Mouse (Mus musculus) left cerebral cortex, postnatal 4 days (tissue): Measurements from ENCODE around the gene Dmap1. TPM values are rescaled to one million over a fixed set of nuclear protein-coding genes. Genes with fewer than 3 reads are reported as not detected.
A peak's percentile ranks its signal among the peaks of the same experiment; 100 is the strongest.

Source experiments
- DNase-seq: peaks from one replicate; pipeline ENCODE4 v3.0.0-alpha.2; 2022
- intact Hi-C: fragments of 180-260 bp; cut with DNase I; formaldehyde crosslinking; loops from one replicate; pipeline ENCODE4 v1.15.1; 2025
- total RNA-seq, 2 experiments: library from RNA; stranded (reverse); gene quantifications; 2 replicates each; pipeline ENCODE4 v1.2.3; 2021

Gene Dmap1
- total RNA-seq, result 10 to 100 TPM; 46.1 to 47.6 TPM

- peak; percentile 86 for DNase-seq
- intact Hi-C loops, result no loop called here
Measured at GRCm38 (mm10) chr4:117681931-117682461, at the start of gene Dmap1. Gene Dmap1, minus strand, starts transcription at chr4:117682273.

GRCm38 (mm10) chr4:117724112-117724511, 42.0 kb upstream of the Dmap1 start, which contains the start of gene Gm12845:
Gene Gm12845, plus strand, starts transcription at chr4:117724412.
- no peak for DNase-seq
- intact Hi-C loops, result no loop called here

GRCm38 (mm10) chr4:117713303-117714098, 31.4 kb upstream of the Dmap1 start:
- no peak for DNase-seq
- intact Hi-C loops, result no loop called here

GRCm38 (mm10) chr4:117712314-117712713, 30.2 kb upstream of the Dmap1 start:
- no peak for DNase-seq
- intact Hi-C loops, result no loop called here

- intact Hi-C loops, result loop anchor here (10.0 kb wide), 2 partner anchors 66 to 376 kb away; no protein-coding TSS in a partner anchor
- no peak for DNase-seq
Measured at GRCm38 (mm10) chr4:117708780-117709550, 26.9 kb upstream of the Dmap1 start.

- intact Hi-C loops, result loop anchor here (10.0 kb wide), 2 partner anchors 69 to 379 kb away; no protein-coding TSS in a partner anchor
- peak; percentile 50 for DNase-seq
Measured at GRCm38 (mm10) chr4:117705361-117705760, 23.3 kb upstream of the Dmap1 start.

- intact Hi-C loops, result no loop called here
- DNase-seq, result no peak
Measured at GRCm38 (mm10) chr4:117686354-117686753, 4.3 kb upstream of the Dmap1 start.

GRCm38 (mm10) chr4:117683048-117683768, 1.1 kb upstream of the Dmap1 start:
- intact Hi-C loops, result no loop called here
- no peak for DNase-seq

- intact Hi-C loops, result no loop called here
- DNase-seq, result no peak
Measured at GRCm38 (mm10) chr4:117682463-117682862, 390 bp upstream of the Dmap1 start.

- intact Hi-C loops, result no loop called here
- no peak for DNase-seq
Measured at GRCm38 (mm10) chr4:117680963-117681362, 1.1 kb downstream of the Dmap1 start.

GRCm38 (mm10) chr4:117676903-117677302, 5.2 kb downstream of the Dmap1 start:
- intact Hi-C loops, result loop anchor here (10.0 kb wide), 2 partner anchors 182 to 402 kb away; partner anchors contain the start of gene Rnf220
- DNase-seq, result peak; percentile 87

GRCm38 (mm10) chr4:117673901-117674300, 8.2 kb downstream of the Dmap1 start:
- intact Hi-C loops, result loop anchor here (10.0 kb wide), 2 partner anchors 179 to 399 kb away; partner anchors contain the start of gene Rnf220
- no peak for DNase-seq

GRCm38 (mm10) chr4:117672042-117672441, 10.0 kb downstream of the Dmap1 start:
- no peak for DNase-seq
- intact Hi-C loops, result loop anchor here (10.0 kb wide), 2 partner anchors 177 to 397 kb away; partner anchors contain the start of gene Rnf220

- no peak for DNase-seq
- intact Hi-C loops, result loop anchor here (10.0 kb wide), 2 partner anchors 175 to 395 kb away; partner anchors contain the start of gene Rnf220
Measured at GRCm38 (mm10) chr4:117669874-117670273, 12.2 kb downstream of the Dmap1 start.

GRCm38 (mm10) chr4:117666054-117666453, 16.0 kb downstream of the Dmap1 start:
- DNase-seq, result no peak
- intact Hi-C loops, result no loop called here

- intact Hi-C loops, result no loop called here
- DNase-seq, result peak; percentile 90
Measured at GRCm38 (mm10) chr4:117665531-117665930, 16.5 kb downstream of the Dmap1 start.

GRCm38 (mm10) chr4:117664411-117665137, 17.5 kb downstream of the Dmap1 start:
- intact Hi-C loops, result no loop called here
- no peak for DNase-seq

GRCm38 (mm10) chr4:117660001-117660400, 22.1 kb downstream of the Dmap1 start:
- DNase-seq, result no peak
- intact Hi-C loops, result no loop called here

GRCm38 (mm10) chr4:117658582-117659444, 23.3 kb downstream of the Dmap1 start:
- intact Hi-C loops, result no loop called here
- no peak for DNase-seq
